Mouse (Mus musculus): ENCODE data around the gene Spock1. TPM values are rescaled to one million over a fixed set of nuclear protein-coding genes. Genes with fewer than 3 reads are reported as not detected.

The Spock1 gene
- polyA plus RNA-seq, 1 experiment = 0.03 TPM

- Histone ChIP-seq H3K27me3 (ENCODE audit: control insufficient read depth) (no peaks in the 10 kb centered on the region), H3K4me3 (replicated peaks) (no peak overlapping the region), H3K9me3 (ENCODE audit: control insufficient read depth, low read length) (peaks cover 42% of the 10 kb centered on the region), H3K36me3 (ENCODE audit: control insufficient read depth) (no peaks in the 10 kb centered on the region), H3K4me1 (ENCODE audit: control insufficient read depth) (no peaks in the 10 kb centered on the region)
- TF ChIP-seq TAL1 (IDR thresholded peaks at IDR 0.05; ENCODE audit: low read length) = no peak
- no peak for TF ChIP-seq GATA1 (IDR thresholded peaks at IDR 0.05; ENCODE audit: low read length)
Measured at GRCm38 (mm10) chr13:57778524-57778923, 129.6 kb downstream of the Spock1 start.

DNA sequence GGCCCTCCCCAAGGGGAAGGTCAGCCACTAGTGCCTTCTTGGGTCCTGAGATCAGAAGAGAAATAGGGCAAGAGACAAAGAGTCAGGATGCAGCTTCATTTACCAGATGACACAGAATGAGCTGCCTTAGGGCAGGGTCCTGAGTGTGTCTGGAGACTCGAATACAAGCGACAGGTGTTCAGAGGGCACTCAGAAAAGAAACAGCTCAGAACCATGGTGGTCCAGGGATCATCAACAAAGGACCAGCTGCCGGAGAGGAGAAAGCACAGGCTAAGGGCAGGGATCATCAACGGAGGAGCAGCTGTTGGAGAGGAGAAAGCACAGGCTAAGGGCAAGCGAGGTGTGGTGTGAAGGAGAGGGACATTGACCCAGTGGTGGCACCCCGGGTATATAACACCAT is 136.1 kb downstream of the Spock1 start:
- no peaks in the 10 kb centered on the region for H3K4me1 ChIP-seq (ENCODE audit: control insufficient read depth)
- TF ChIP-seq TAL1 (IDR thresholded peaks at IDR 0.05; ENCODE audit: low read length) (no peak), GATA1 (IDR thresholded peaks at IDR 0.05; ENCODE audit: low read length) (no peak)
- H3K27me3 ChIP-seq (ENCODE audit: control insufficient read depth) = no peaks in the 10 kb centered on the region
- H3K4me3 ChIP-seq (replicated peaks) = no peak overlapping the region
- peaks cover 20% of the 10 kb centered on the region for H3K9me3 ChIP-seq (ENCODE audit: control insufficient read depth, low read length)
- no peaks in the 10 kb centered on the region for H3K36me3 ChIP-seq (ENCODE audit: control insufficient read depth)

DNA sequence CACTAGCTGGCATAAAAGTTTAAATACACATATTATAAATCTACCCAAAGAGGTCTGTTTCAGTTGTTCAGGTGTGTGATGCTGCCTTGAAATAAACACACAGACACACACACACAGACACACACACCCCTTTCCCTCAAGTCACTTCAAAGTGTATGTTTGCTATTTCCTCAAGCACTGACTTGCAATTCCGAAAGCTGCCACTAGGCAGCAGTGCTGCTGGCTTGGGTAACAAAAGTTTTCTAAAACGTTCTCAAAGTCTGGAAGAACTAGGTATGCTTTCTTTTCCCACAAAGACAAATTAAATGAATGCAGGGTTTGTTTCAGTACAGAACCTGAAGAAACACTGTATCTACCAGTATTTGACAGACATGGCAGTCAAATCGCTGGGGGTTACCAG is 141.4 kb downstream of the Spock1 start:
- H3K4me3 ChIP-seq (replicated peaks) = no peak overlapping the region
- peaks cover 11% of the 10 kb centered on the region for H3K9me3 ChIP-seq (ENCODE audit: control insufficient read depth, low read length)
- no peaks in the 10 kb centered on the region for H3K27me3 ChIP-seq (ENCODE audit: control insufficient read depth)
- no peaks in the 10 kb centered on the region for H3K36me3 ChIP-seq (ENCODE audit: control insufficient read depth)
- H3K4me1 ChIP-seq (ENCODE audit: control insufficient read depth) = no peaks in the 10 kb centered on the region
- no peak for TF ChIP-seq GATA1 (IDR thresholded peaks at IDR 0.05; ENCODE audit: low read length)

GRCm38 (mm10) chr13:57761122-57761521 is 147.0 kb downstream of the Spock1 start:
- Histone ChIP-seq H3K4me3 (replicated peaks) (no peak overlapping the region), H3K27me3 (ENCODE audit: control insufficient read depth) (no peaks in the 10 kb centered on the region), H3K36me3 (ENCODE audit: control insufficient read depth) (no peaks in the 10 kb centered on the region), H3K4me1 (ENCODE audit: control insufficient read depth) (no peaks in the 10 kb centered on the region), H3K9me3 (ENCODE audit: control insufficient read depth, low read length) (peaks cover 10% of the 10 kb centered on the region)
- TF ChIP-seq GATA1 (IDR thresholded peaks at IDR 0.05; ENCODE audit: low read length) (no peak), TAL1 (IDR thresholded peaks at IDR 0.05; ENCODE audit: low read length) (no peak)

DNA sequence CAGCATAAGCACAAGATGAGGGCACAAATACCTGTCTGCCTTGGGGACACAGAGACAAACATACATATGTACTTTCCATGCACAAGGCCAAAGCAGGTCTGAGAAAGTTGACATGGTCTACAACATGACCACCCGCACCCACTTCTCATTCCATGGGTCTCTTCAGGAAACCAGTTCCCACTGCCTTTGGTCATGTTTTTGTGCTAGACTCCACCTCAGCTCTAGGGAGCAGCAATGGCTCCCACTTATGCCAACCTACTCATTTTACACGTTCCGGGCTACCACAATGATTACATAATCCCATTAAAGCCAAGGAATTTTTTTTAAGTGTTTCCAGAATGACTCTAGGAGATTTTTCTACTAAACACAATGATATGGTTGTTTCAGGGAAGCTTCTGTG is 147.5 kb downstream of the Spock1 start:
- no peaks in the 10 kb centered on the region for H3K36me3 ChIP-seq (ENCODE audit: control insufficient read depth)
- no peaks in the 10 kb centered on the region for H3K27me3 ChIP-seq (ENCODE audit: control insufficient read depth)
- no peaks in the 10 kb centered on the region for H3K4me1 ChIP-seq (ENCODE audit: control insufficient read depth)
- H3K9me3 ChIP-seq (ENCODE audit: control insufficient read depth, low read length) = peaks cover 12% of the 10 kb centered on the region
- TF ChIP-seq GATA1 (IDR thresholded peaks at IDR 0.05; ENCODE audit: low read length) (no peak), TAL1 (IDR thresholded peaks at IDR 0.05; ENCODE audit: low read length) (no peak)
- no peak overlapping the region for H3K4me3 ChIP-seq (replicated peaks)

DNA sequence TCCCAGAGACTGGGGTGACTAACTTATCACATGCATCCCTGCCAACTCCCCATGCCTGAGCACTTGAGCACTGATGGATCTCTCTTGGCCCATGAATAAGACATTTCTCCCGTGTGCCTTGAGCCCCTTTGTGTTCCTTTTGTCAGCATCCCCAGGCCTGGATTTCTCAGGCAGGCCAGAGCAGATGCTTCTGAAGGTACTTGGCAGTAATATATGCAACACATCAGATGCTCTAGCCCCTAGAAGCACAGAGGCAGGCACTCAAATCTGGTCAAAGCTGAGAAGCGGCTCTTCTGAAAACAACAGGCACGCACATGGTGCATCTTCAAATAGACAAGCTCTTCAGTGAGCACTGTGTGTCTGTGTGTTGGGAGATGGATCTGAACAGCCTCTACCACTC is 151.8 kb downstream of the Spock1 start:
- Histone ChIP-seq H3K36me3 (ENCODE audit: control insufficient read depth) (no peaks in the 10 kb centered on the region), H3K4me1 (ENCODE audit: control insufficient read depth) (no peaks in the 10 kb centered on the region), H3K27me3 (ENCODE audit: control insufficient read depth) (no peaks in the 10 kb centered on the region), H3K4me3 (replicated peaks) (no peak overlapping the region), H3K9me3 (ENCODE audit: control insufficient read depth, low read length) (peaks cover 28% of the 10 kb centered on the region)
- no peak for TF ChIP-seq GATA1 (IDR thresholded peaks at IDR 0.05; ENCODE audit: low read length)
- TF ChIP-seq TAL1 (IDR thresholded peaks at IDR 0.05; ENCODE audit: low read length) = no peak

DNA sequence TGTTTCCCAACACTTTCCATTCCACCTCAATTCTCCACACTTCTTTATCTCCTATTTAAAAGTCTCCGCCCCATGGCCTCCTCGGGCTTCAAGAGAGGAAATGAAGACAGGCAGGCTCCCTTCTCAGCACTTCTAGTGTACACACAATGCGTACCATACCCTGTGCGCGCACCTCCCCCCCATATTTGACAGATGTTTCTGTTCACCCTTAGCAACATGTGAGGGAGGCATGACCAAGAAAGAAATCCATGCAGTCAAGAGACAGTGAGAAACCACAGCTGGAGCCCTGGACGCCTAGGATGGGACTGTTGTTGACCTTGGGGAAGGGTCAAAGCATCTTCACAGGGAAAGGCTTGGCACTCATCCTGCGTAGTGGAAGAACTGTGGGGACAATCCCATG is 157.3 kb downstream of the Spock1 start:
- H3K4me1 ChIP-seq (ENCODE audit: control insufficient read depth) = no peaks in the 10 kb centered on the region
- H3K4me3 ChIP-seq (replicated peaks) = no peak overlapping the region
- H3K36me3 ChIP-seq (ENCODE audit: control insufficient read depth) = no peaks in the 10 kb centered on the region
- no peaks in the 10 kb centered on the region for H3K27me3 ChIP-seq (ENCODE audit: control insufficient read depth)
- no peak for TF ChIP-seq TAL1 (IDR thresholded peaks at IDR 0.05; ENCODE audit: low read length)
- TF ChIP-seq GATA1 (IDR thresholded peaks at IDR 0.05; ENCODE audit: low read length) = no peak
- peaks cover 24% of the 10 kb centered on the region for H3K9me3 ChIP-seq (ENCODE audit: control insufficient read depth, low read length)

DNA sequence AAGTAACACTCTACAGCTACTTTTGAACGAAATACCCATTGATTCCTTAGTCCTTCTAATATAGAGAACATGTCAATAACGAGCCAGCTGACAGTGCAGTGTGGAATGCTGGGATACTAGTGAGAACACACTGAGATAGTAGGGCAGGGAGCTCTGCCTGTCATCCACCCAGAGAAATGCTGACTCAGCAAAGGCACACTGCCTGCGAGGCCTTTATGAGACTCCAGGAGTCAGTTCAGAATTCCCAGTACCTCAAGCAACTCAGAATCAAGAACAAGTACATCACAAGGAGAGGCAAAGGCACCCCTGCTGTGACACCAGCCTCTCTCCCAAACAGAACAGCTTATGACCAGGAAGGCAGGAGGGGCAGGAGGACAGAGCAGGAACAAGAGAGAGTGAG is 163.5 kb downstream of the Spock1 start:
- TF ChIP-seq GATA1 (IDR thresholded peaks at IDR 0.05; ENCODE audit: low read length) (no peak), TAL1 (IDR thresholded peaks at IDR 0.05; ENCODE audit: low read length) (no peak)
- Histone ChIP-seq H3K9me3 (ENCODE audit: control insufficient read depth, low read length) (peaks cover 27% of the 10 kb centered on the region), H3K4me1 (ENCODE audit: control insufficient read depth) (peaks cover 21% of the 10 kb centered on the region), H3K27me3 (ENCODE audit: control insufficient read depth) (no peaks in the 10 kb centered on the region; the same call in 1 of the 2 replicates), H3K36me3 (ENCODE audit: control insufficient read depth) (no peaks in the 10 kb centered on the region), H3K4me3 (replicated peaks) (no peak overlapping the region)

DNA sequence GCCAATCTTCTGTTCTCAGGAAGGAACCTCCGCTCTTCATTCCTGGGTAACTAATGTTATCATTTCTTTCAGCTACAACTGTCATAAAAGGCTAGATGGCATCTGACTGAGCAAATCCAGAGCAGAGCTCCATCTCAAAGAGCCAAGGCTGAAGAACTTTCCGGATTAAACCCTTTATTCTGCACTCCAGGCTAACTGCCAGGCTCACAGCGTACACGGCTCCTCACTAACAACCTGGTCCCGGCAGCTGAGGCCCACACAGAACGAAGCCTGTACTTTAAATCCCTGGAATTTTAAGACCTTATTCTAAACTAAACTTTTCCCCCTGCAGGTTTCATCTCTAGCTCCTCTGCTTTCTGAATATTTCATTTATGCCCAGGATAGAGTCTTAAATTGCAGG is 166.9 kb downstream of the Spock1 start:
- H3K9me3 ChIP-seq (ENCODE audit: control insufficient read depth, low read length) = peaks cover 28% of the 10 kb centered on the region

GRCm38 (mm10) chr13:57740473-57740872 is 167.7 kb downstream of the Spock1 start:
- TF ChIP-seq GATA1 (IDR thresholded peaks at IDR 0.05; ENCODE audit: low read length) (no peak), TAL1 (IDR thresholded peaks at IDR 0.05; ENCODE audit: low read length) (0 out of 3 replicates have a peak, but pooled peaks have one; percentile 14)
- Histone ChIP-seq H3K4me3 (replicated peaks) (no peak overlapping the region), H3K4me1 (ENCODE audit: control insufficient read depth) (peaks cover 21% of the 10 kb centered on the region), H3K27me3 (ENCODE audit: control insufficient read depth) (no peaks in the 10 kb centered on the region; the same call in 1 of the 2 replicates), H3K9me3 (ENCODE audit: control insufficient read depth, low read length) (peaks cover 28% of the 10 kb centered on the region), H3K36me3 (ENCODE audit: control insufficient read depth) (no peaks in the 10 kb centered on the region)

More for the DNA sequence above, 166.9 kb downstream of the Spock1 start:
- H3K4me1 ChIP-seq (ENCODE audit: control insufficient read depth) = peaks cover 21% of the 10 kb centered on the region
- H3K36me3 ChIP-seq (ENCODE audit: control insufficient read depth) = no peaks in the 10 kb centered on the region
- H3K27me3 ChIP-seq (ENCODE audit: control insufficient read depth) = no peaks in the 10 kb centered on the region; the same call in 1 of the 2 replicates
- H3K4me3 ChIP-seq (replicated peaks) = no peak overlapping the region
- no peak for TF ChIP-seq TAL1 (IDR thresholded peaks at IDR 0.05; ENCODE audit: low read length)
- TF ChIP-seq GATA1 (IDR thresholded peaks at IDR 0.05; ENCODE audit: low read length) = no peak

Data from erythroblast, embryonic 14.5 days (primary cell).